Mouse (Mus musculus): ENCODE results near the gene Taf3. TPM values are rescaled to one million over a fixed set of nuclear protein-coding genes. Genes with fewer than 3 reads are reported as not detected.

Gene Taf3
- total and polyA plus RNA-seq, 3 experiments = 8.3 to 20.9 TPM; not detected in 1

DNA sequence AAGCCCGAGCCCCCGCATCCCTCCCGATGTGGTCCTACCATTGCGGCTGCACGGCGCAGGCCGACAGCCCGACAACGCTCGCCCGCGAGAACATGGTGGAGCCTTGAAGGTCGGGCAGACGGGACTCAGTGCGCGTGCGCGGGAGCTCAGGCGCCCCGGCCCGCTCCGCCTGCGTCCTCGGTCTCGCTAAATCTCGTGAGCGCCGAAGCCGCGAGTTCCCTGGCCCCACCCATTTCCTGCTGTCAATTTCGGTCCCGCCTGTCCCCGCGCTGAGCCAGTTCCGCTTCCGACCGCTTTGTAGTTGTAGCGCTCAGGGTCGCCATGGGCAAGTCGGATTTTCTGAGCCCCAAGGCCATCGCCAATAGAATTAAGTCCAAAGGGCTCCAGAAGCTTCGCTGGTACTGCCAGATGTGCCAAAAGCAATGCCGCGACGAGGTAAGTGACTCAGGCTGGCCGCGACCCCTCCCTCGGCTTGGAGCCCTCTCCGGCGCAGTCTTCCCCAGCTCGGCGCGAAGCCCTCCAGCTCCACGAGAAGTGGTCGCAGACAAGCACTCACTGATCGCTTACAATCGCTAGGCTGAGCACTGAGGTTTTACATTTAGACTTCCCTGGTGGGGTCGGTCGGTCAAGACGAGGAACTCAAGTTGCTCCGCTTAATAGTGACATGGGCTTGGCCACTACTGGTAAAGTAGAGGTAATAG, 32.1 kb upstream of the Taf3 start, which contains the start of the genes Atp5c1 and Kin (continued):
- peak; percentile 74; the same call in 1 of the 2 replicates for TF ChIP-seq MAZ (IDR thresholded peaks at IDR 0.05; ENCODE audit: low read depth, low read length)
- peak; percentile 81 for TF ChIP-seq MYC (IDR thresholded peaks at IDR 0.05; ENCODE audit: low read depth, low read length)
- TF ChIP-seq POLR2AphosphoS2 (IDR thresholded peaks at IDR 0.05; ENCODE audit: low read length) = peak; percentile 94

DNA sequence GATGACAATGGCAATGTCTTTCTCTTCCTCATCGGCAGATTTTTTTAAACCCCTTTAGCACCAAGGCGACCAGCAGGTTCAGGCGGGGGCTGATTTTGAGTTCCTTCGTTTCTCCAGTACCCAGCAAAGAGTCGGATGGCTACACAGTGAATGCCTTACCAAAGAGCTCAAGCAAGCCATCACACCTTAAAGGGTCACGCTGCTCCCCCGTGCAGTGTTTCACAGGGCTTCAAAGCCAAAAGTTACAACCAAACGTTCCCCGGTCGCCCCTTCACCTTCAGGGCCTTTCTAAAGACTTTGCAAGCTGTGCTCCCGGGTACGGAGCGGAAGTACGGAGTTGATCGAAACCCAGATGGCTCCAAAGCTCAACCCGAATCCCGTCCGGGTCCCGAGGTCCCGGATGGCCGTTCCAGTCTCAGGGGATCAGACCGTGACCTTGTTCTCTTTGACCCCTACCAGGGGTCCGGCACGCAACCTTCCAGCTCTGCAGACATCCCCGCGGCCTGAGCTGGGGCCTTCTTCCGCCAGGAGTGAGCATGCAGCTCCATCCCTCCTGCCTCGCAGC, 31.4 kb upstream of the Taf3 start:
- Histone ChIP-seq H3K79me2 (ENCODE audit: control insufficient read depth, insufficient read depth, low read length, poor library complexity) (peaks cover 84% of the 10 kb centered on the region), H3K9ac (ENCODE audit: control insufficient read depth, low read depth, low read length, poor library complexity, severe bottlenecking) (peak overlapping the region; percentile 98), H3K27me3 (ENCODE audit: control insufficient read depth in 1 of 2, insufficient read depth in 2 of 2, low read length in 2 of 2) (no peaks in the 10 kb centered on the region), H3K27ac (ENCODE audit: control insufficient read depth, low read depth, low read length) (peak overlapping the region; percentile 79), H3K4me3 (ENCODE audit: control insufficient read depth in 1 of 2, insufficient read depth in 1 of 2, low read depth in 2 of 2, low read length in 2 of 2) (peak overlapping the region; percentile 97 to 98), H3K9me3 (replicated peaks; ENCODE audit: insufficient read depth, low read length) (no peaks in the 10 kb centered on the region), H3K36me3 (ENCODE audit: control insufficient read depth in 1 of 2, insufficient read depth in 2 of 2, low read length in 2 of 2) (peaks cover 4 to 34% of the 10 kb centered on the region in 2 experiments), H3K4me1 (ENCODE audit: control insufficient read depth in 1 of 2, insufficient read depth in 2 of 2, low read length in 2 of 2) (peaks cover 6 to 26% of the 10 kb centered on the region in 2 experiments; a peak in 3 of 4 replicates)
- TF ChIP-seq USF2 (IDR thresholded peaks at IDR 0.05; ENCODE audit: borderline replicate concordance in 1 of 2, insufficient read depth in 1 of 2, low read depth in 1 of 2, low read length in 2 of 2) = no peak
- TF ChIP-seq JUND (IDR thresholded peaks at IDR 0.05; ENCODE audit: low read depth, low read length) = no peak
- TF ChIP-seq ZNF384 (IDR thresholded peaks at IDR 0.05; ENCODE audit: low read depth, low read length) = no peak
- TF ChIP-seq CTCF (IDR thresholded peaks at IDR 0.05 in 2 of 3, conservative IDR thresholded peaks at IDR 0.05 in 1 of 3; ENCODE audit: control insufficient read depth in 1 of 3, insufficient read depth in 1 of 3, low read depth in 2 of 3, low read length in 3 of 3, poor library complexity in 1 of 3, severe bottlenecking in 1 of 3) = no peak
- no peak for TF ChIP-seq MAFK (IDR thresholded peaks at IDR 0.05; ENCODE audit: borderline replicate concordance, low read depth, low read length)
- peak; percentile 68 for DNase-seq (ENCODE audit: low read depth, low spot score)

DNA sequence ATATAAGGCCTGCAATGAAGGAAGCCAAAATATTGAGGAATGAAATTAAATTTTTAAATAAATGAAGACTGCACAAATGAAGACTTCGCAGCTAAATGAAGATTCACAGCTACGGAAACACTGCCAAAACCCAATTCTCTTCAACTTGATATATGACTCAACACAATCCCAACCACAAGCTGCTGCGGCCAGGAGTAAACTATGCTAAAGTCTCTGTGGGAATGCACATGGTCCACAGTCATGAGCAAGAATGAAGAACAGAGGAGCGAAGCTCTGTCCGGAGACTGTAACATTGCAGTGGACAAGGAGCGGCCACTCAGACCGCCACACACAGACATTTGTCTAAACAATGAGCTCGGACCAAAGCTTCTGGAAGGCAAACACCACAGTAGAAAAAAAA, 28.3 kb upstream of the Taf3 start:
- TF ChIP-seq NELFE (IDR thresholded peaks at IDR 0.05; ENCODE audit: low read depth, low read length) = no peak
- no peak for TF ChIP-seq BHLHE40 (IDR thresholded peaks at IDR 0.05; ENCODE audit: borderline replicate concordance, low read depth, low read length)
- no peak for TF ChIP-seq RCOR1 (IDR thresholded peaks at IDR 0.05; ENCODE audit: low read depth, low read length)
- TF ChIP-seq TBP (IDR thresholded peaks at IDR 0.05; ENCODE audit: low read depth, low read length) = no peak
- no peaks in the 10 kb centered on the region for H3K27me3 ChIP-seq (ENCODE audit: control insufficient read depth in 1 of 2, insufficient read depth in 2 of 2, low read length in 2 of 2)
- peaks cover 6 to 27% of the 10 kb centered on the region in 2 experiments; a peak in 3 of 4 replicates for H3K4me1 ChIP-seq (ENCODE audit: control insufficient read depth in 1 of 2, insufficient read depth in 2 of 2, low read length in 2 of 2)
- H3K36me3 ChIP-seq (ENCODE audit: control insufficient read depth in 1 of 2, insufficient read depth in 2 of 2, low read length in 2 of 2) = peaks cover 8 to 40% of the 10 kb centered on the region in 2 experiments
- peaks cover 91% of the 10 kb centered on the region for H3K79me2 ChIP-seq (ENCODE audit: control insufficient read depth, insufficient read depth, low read length, poor library complexity)
- H3K9ac ChIP-seq (ENCODE audit: control insufficient read depth, low read depth, low read length, poor library complexity, severe bottlenecking) = no peak overlapping the region
- H3K27ac ChIP-seq (ENCODE audit: control insufficient read depth, low read depth, low read length) = no peak overlapping the region
- no peaks in the 10 kb centered on the region for H3K9me3 ChIP-seq (replicated peaks; ENCODE audit: insufficient read depth, low read length)
- H3K4me3 ChIP-seq (ENCODE audit: control insufficient read depth in 1 of 2, insufficient read depth in 1 of 2, low read depth in 2 of 2, low read length in 2 of 2) = no peak overlapping the region
- no peak for DNase-seq (ENCODE audit: low read depth, low spot score)

Data from MEL (cell line).